Mouse (Mus musculus) gastrocnemius, adult 18-20 months (tissue): ENCODE data around the gene Pacrg. TPM values are rescaled to one million over a fixed set of nuclear protein-coding genes. Genes with fewer than 3 reads are reported as not detected.
A peak's percentile ranks its signal among the peaks of the same experiment; 100 is the strongest.

Experiments used
- DNase-seq: peaks from one replicate; pipeline ENCODE4 v3.0.0; 2021; ENCODE audit warnings: low spot score
- long read RNA-seq, 2 experiments: library from polyadenylated mRNA; stranded (forward); transcript quantifications; one replicate each; pipeline ENCODE4 v2.0.0; 2021
- total RNA-seq, 2 experiments: library from RNA; stranded (reverse); gene quantifications; 2 replicates each; pipeline ENCODE4 v1.2.3; 2021

Gene Pacrg
- 1 to 10 TPM; 2.2 to 2.6 TPM for total RNA-seq
- long read RNA-seq, experiment 1, partial matches to known transcripts = 0 of 1 reads
- long read RNA-seq, experiment 1, other reads (novel, unspliced or antisense) = 0 of 1 reads
- long read RNA-seq, experiment 2, partial matches to known transcripts = 0 of 2 reads
- long read RNA-seq, experiment 2, other reads (novel, unspliced or antisense) = 1 of 2 reads

GRCm38 (mm10) chr17:10840148-10840707 lies at the start of gene Pacrg, which contains the start of gene Prkn:
Pacrg (minus strand) TSS chr17:10840311.
Prkn (plus strand) TSS chr17:10840384.
- peak; percentile 99 for DNase-seq

GRCm38 (mm10) chr17:10887924-10888323 lies 47.8 kb upstream of the Pacrg start:
- no peak for DNase-seq

GRCm38 (mm10) chr17:10882260-10882659 lies 42.1 kb upstream of the Pacrg start:
- no peak for DNase-seq

- no peak for DNase-seq
These were observed 38.9 kb upstream of the Pacrg start for GRCm38 (mm10) chr17:10878986-10879385.

GRCm38 (mm10) chr17:10874208-10875187 lies 34.4 kb upstream of the Pacrg start:
- no peak for DNase-seq

- DNase-seq = no peak
These were observed 14.1 kb upstream of the Pacrg start for GRCm38 (mm10) chr17:10854207-10854606.

- peak; percentile 66 for DNase-seq
These were observed 655 bp upstream of the Pacrg start for GRCm38 (mm10) chr17:10840731-10841201.

- no peak for DNase-seq
These were observed 21.1 kb downstream of the Pacrg start for GRCm38 (mm10) chr17:10818971-10819370.

GRCm38 (mm10) chr17:10808571-10808970 lies 31.5 kb downstream of the Pacrg start:
- no peak for DNase-seq

GRCm38 (mm10) chr17:10807261-10807998 lies 32.7 kb downstream of the Pacrg start:
- no peak for DNase-seq

GRCm38 (mm10) chr17:10806692-10807091 lies 33.4 kb downstream of the Pacrg start:
- DNase-seq = no peak

GRCm38 (mm10) chr17:10791661-10792060 lies 48.5 kb downstream of the Pacrg start:
- DNase-seq = no peak

- peak; percentile 40 for DNase-seq
These were observed 55.6 kb downstream of the Pacrg start for GRCm38 (mm10) chr17:10784401-10784920.

GRCm38 (mm10) chr17:10776503-10776902 lies 63.6 kb downstream of the Pacrg start:
- peak; percentile 6 for DNase-seq

- no peak for DNase-seq
These were observed 65.6 kb downstream of the Pacrg start for GRCm38 (mm10) chr17:10774468-10774867.

- no peak for DNase-seq
These were observed 67.9 kb downstream of the Pacrg start for GRCm38 (mm10) chr17:10772207-10772606.

- DNase-seq = no peak
These were observed 70.2 kb downstream of the Pacrg start for GRCm38 (mm10) chr17:10769873-10770272.

- DNase-seq = peak; percentile 71
These were observed 73.2 kb downstream of the Pacrg start for GRCm38 (mm10) chr17:10766735-10767406.

GRCm38 (mm10) chr17:10764343-10764742 lies 75.8 kb downstream of the Pacrg start:
- no peak for DNase-seq

- DNase-seq = no peak
These were observed 82.7 kb downstream of the Pacrg start for GRCm38 (mm10) chr17:10757455-10757854.
